Mouse (Mus musculus) midbrain, embryonic 16.5 days (tissue): ENCODE data around the gene Twsg1. TPM values are rescaled to one million over a fixed set of nuclear protein-coding genes. Genes with fewer than 3 reads are reported as not detected.

Experiments
- ATAC-seq: fragments of 200-750 bp; cut with Nextera tagmentation; 2 replicates; pipeline ENCODE4 v1.8.0; 2017; ENCODE audit warnings: moderate TSS enrichment
- H3K27ac ChIP-seq: fragments of 300-500 bp; sonication (generic); 2 replicates; pipeline ENCODE4 v1.5.1; 2014; ENCODE audit warnings: mild to moderate bottlenecking, low read length, mixed read lengths
- H3K27me3 ChIP-seq: fragments of 300-500 bp; sonication (generic); 2 replicates; pipeline ENCODE4 v1.6.1; 2014; ENCODE audit warnings: low read depth, low read length, mixed read lengths; ENCODE audit not compliant: control insufficient read depth, insufficient read depth
- H3K36me3 ChIP-seq: fragments of 300-500 bp; sonication (generic); 2 replicates; pipeline ENCODE4 v1.6.1; 2014; ENCODE audit warnings: mild to moderate bottlenecking, low read length, moderate library complexity, mixed read lengths; ENCODE audit not compliant: control insufficient read depth, insufficient read depth
- H3K4me1 ChIP-seq: fragments of 300-500 bp; sonication (generic); 2 replicates; pipeline ENCODE4 v1.6.1; 2014; ENCODE audit warnings: mild to moderate bottlenecking, low read length, mixed read lengths; ENCODE audit not compliant: control insufficient read depth, insufficient read depth
- H3K4me2 ChIP-seq: fragments of 300-500 bp; sonication (generic); 2 replicates; pipeline ENCODE4 v1.6.1; 2014; ENCODE audit warnings: mild to moderate bottlenecking, low read length, mixed read lengths
- H3K4me3 ChIP-seq: fragments of 300-500 bp; sonication (generic); 2 replicates; pipeline ENCODE4 v1.5.1; 2014; ENCODE audit warnings: low read depth, mild to moderate bottlenecking, low read length, moderate library complexity, mixed read lengths
- H3K9ac ChIP-seq: fragments of 300-500 bp; sonication (generic); 2 replicates; pipeline ENCODE4 v1.6.1; 2014; ENCODE audit warnings: low read depth, low read length, mixed read lengths
- H3K9me3 ChIP-seq: fragments of 300-500 bp; sonication (generic); replicated peaks from 2 replicates; pipeline ENCODE4 v1.6.1; 2014; ENCODE audit warnings: mild to moderate bottlenecking, low read length, mixed read lengths; ENCODE audit not compliant: control insufficient read depth, poor library complexity, severe bottlenecking
- WGBS: fragments of 180-500 bp; shearing (Covaris S2); extraction: QIAGEN DNeasy Blood & Tissue Kit; methylation state at CpG from one replicate; pipeline ENCODE4 v1.1.7; 2014; 5-methylcytosine and 5-hydroxymethylcytosine counted together
- polyA plus RNA-seq: library from polyadenylated mRNA; unstranded; fragments of >200 nt; fragmentation: Nextera tagmentation; extraction: Ambion mirVana; gene quantifications from 2 replicates; pipeline ENCODE4 v1.2.1, GENCODE M21; 2015

Gene Twsg1
- polyA plus RNA-seq, 1 experiment from 2014 or later, result 47.1 TPM

- 67% methylated on average over 11 of the region's 11 CpGs for WGBS
- Histone ChIP-seq H3K27ac (no peak overlapping the region), H3K9ac (no peak overlapping the region), H3K27me3 (no peaks in the 10 kb centered on the region), H3K36me3 (no peaks in the 10 kb centered on the region), H3K4me1 (no peaks in the 10 kb centered on the region; the same call in none of the 2 replicates), H3K9me3 (no peaks in the 10 kb centered on the region), H3K4me3 (no peak overlapping the region), H3K4me2 (no peak overlapping the region)
- ATAC-seq, result no peak; the same call in 1 of the 2 replicates
Observed at GRCm38 (mm10) chr17:65906895-65907401, 44.1 kb downstream of the Twsg1 start.

GRCm38 (mm10) chr17:65906313-65906894 is 44.6 kb downstream of the Twsg1 start:
- H3K4me2 ChIP-seq, result no peak overlapping the region
- no peaks in the 10 kb centered on the region for H3K9me3 ChIP-seq
- no peaks in the 10 kb centered on the region; the same call in none of the 2 replicates for H3K4me1 ChIP-seq
- H3K27ac ChIP-seq, result no peak overlapping the region
- no peaks in the 10 kb centered on the region for H3K27me3 ChIP-seq
- no peak for ATAC-seq
- no peak overlapping the region for H3K9ac ChIP-seq
- 48% methylated on average over 11 of the region's 12 CpGs for WGBS
- no peak overlapping the region for H3K4me3 ChIP-seq
- H3K36me3 ChIP-seq, result no peaks in the 10 kb centered on the region

- no peak overlapping the region for H3K9ac ChIP-seq
- ATAC-seq, result peak; percentile 17; the same call in 1 of the 2 replicates
- WGBS, result 59% methylated on average over 14 of the region's 14 CpGs
- no peaks in the 10 kb centered on the region for H3K27me3 ChIP-seq
- H3K4me3 ChIP-seq, result no peak overlapping the region
- H3K4me2 ChIP-seq, result peak overlapping the region; percentile 16; the same call in 1 of the 2 replicates
- no peaks in the 10 kb centered on the region for H3K36me3 ChIP-seq
- H3K27ac ChIP-seq, result no peak overlapping the region
- H3K4me1 ChIP-seq, result no peaks in the 10 kb centered on the region; the same call in none of the 2 replicates
- H3K9me3 ChIP-seq, result no peaks in the 10 kb centered on the region
Observed at GRCm38 (mm10) chr17:65905241-65905640, 45.8 kb downstream of the Twsg1 start.

- no peaks in the 10 kb centered on the region; the same call in none of the 2 replicates for H3K4me1 ChIP-seq
- WGBS, result 93% methylated on average over 8 of the region's 8 CpGs
- no peak overlapping the region for H3K9ac ChIP-seq
Observed at GRCm38 (mm10) chr17:65903826-65904225, 47.2 kb downstream of the Twsg1 start.

DNA sequence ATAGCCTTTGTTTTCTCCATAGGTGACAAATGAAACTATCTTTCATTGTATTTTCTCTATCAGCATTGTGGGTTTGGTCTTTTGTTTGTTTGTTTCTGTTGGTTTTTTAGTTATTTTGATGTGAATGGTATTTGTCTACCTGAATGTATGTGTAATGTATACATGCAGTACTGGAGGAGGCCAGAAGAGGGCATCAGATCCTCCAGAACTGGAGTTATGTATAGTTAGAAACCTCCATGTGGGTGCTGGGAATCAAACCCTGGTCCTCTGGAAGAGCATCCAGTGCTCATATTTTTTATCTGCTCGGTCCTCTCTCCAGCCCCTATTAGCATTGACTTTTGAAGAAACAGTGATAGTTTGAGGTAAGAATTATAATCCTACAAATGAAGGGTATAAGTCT is 48.0 kb downstream of the Twsg1 start:
- no peak for ATAC-seq
- Histone ChIP-seq H3K4me1 (no peaks in the 10 kb centered on the region; the same call in none of the 2 replicates), H3K36me3 (no peaks in the 10 kb centered on the region), H3K27me3 (no peaks in the 10 kb centered on the region), H3K9ac (no peak overlapping the region), H3K9me3 (no peaks in the 10 kb centered on the region), H3K4me3 (no peak overlapping the region), H3K4me2 (no peak overlapping the region), H3K27ac (no peak overlapping the region)
- WGBS, result 100% methylated on average over 1 of the region's 1 CpGs

More at GRCm38 (mm10) chr17:65903826-65904225, 47.2 kb downstream of the Twsg1 start:
- H3K4me3 ChIP-seq, result no peak overlapping the region
- no peaks in the 10 kb centered on the region for H3K9me3 ChIP-seq
- no peaks in the 10 kb centered on the region for H3K27me3 ChIP-seq
- no peaks in the 10 kb centered on the region for H3K36me3 ChIP-seq
- ATAC-seq, result no peak
- no peak overlapping the region for H3K4me2 ChIP-seq
- no peak overlapping the region for H3K27ac ChIP-seq

GRCm38 (mm10) chr17:65902281-65902680 is 48.7 kb downstream of the Twsg1 start:
- no peak overlapping the region for H3K27ac ChIP-seq
- no peaks in the 10 kb centered on the region for H3K36me3 ChIP-seq
- H3K9me3 ChIP-seq, result no peaks in the 10 kb centered on the region
- no peak overlapping the region for H3K4me2 ChIP-seq
- 87% methylated on average over 6 of the region's 6 CpGs for WGBS
- no peaks in the 10 kb centered on the region for H3K27me3 ChIP-seq
- H3K4me1 ChIP-seq, result no peaks in the 10 kb centered on the region; the same call in none of the 2 replicates
- H3K4me3 ChIP-seq, result no peak overlapping the region
- no peak for ATAC-seq
- no peak overlapping the region for H3K9ac ChIP-seq

DNA sequence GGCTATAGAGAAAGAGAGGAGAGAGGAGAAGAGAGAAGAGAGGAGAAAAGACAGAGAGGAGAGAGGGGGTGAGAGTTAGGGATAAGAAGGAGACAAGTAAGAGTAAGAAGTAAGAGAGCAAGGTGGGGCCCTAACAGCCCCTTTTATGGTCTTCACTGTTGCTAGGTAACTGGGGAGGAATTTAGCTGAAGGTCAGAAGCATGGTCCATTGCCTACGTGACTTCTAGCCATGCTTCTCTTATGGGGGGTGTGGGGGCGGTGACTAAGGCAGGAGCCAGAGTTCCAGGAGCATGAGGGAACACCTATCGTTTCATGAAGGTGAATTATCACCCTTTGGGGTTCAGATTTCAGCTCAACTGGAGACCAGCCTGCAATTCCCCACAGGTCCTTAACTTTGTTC is 55.0 kb downstream of the Twsg1 start:
- Histone ChIP-seq H3K4me1 (no peaks in the 10 kb centered on the region), H3K4me3 (no peak overlapping the region), H3K36me3 (no peaks in the 10 kb centered on the region), H3K9me3 (no peaks in the 10 kb centered on the region), H3K9ac (no peak overlapping the region), H3K27ac (no peak overlapping the region), H3K4me2 (no peak overlapping the region), H3K27me3 (no peaks in the 10 kb centered on the region)
- 64% methylated on average over 3 of the region's 3 CpGs for WGBS
- no peak for ATAC-seq

DNA sequence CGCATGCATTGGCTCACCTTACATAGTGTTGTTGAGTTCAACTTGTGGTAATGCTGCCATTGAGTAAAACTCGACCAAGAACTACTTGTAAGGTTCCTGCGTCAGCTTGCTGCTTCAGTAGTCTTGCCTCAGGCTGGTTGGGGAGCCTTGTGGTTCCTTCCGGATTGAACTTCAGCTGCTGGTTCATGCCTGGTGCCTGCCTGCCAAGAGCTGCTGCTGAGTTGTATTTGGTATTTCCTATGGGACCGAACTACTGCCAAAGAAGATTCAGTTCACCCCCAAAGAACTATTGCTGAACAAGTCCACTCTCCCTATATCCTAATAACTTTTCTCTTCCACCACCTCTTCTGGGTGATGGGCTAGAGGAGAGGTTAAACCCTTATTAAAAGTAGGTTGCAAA is 61.5 kb downstream of the Twsg1 start:
- Histone ChIP-seq H3K4me2 (no peak overlapping the region), H3K27ac (no peak overlapping the region), H3K9me3 (no peaks in the 10 kb centered on the region), H3K27me3 (no peaks in the 10 kb centered on the region), H3K9ac (no peak overlapping the region), H3K36me3 (no peaks in the 10 kb centered on the region), H3K4me1 (peaks cover 10% of the 10 kb centered on the region), H3K4me3 (no peak overlapping the region)
- 82% methylated on average over 5 of the region's 5 CpGs for WGBS
- ATAC-seq, result no peak

GRCm38 (mm10) chr17:65886571-65886970 is 64.5 kb downstream of the Twsg1 start:
- 81% methylated on average over 9 of the region's 9 CpGs for WGBS
- peak overlapping the region; percentile 92 for H3K4me2 ChIP-seq
- H3K27me3 ChIP-seq, result no peaks in the 10 kb centered on the region
- no peak for ATAC-seq
- H3K36me3 ChIP-seq, result no peaks in the 10 kb centered on the region
- H3K4me1 ChIP-seq, result peaks cover 28% of the 10 kb centered on the region
- H3K9me3 ChIP-seq, result no peaks in the 10 kb centered on the region
- H3K9ac ChIP-seq, result peak overlapping the region; percentile 79; the same call in 1 of the 2 replicates
- peak overlapping the region; percentile 96 for H3K4me3 ChIP-seq
- peak overlapping the region; percentile 94 for H3K27ac ChIP-seq
